Mouse (Mus musculus): ENCODE measurements around the gene Rere.
"Not testable (repeated sequence)": the region's sequence is repeated elsewhere in the genome, so short reads cannot be mapped to it uniquely, and the experiment has no call there.

The Rere gene

GRCm38 (mm10) chr4:150283993-150284392, 2.5 kb downstream of the Rere start:
- DNase-seq (ENCODE audit: low spot score) = peak; percentile 36

- no peak for DNase-seq (ENCODE audit: low spot score)
Measured at GRCm38 (mm10) chr4:150286980-150287379, 5.5 kb downstream of the Rere start.

DNA sequence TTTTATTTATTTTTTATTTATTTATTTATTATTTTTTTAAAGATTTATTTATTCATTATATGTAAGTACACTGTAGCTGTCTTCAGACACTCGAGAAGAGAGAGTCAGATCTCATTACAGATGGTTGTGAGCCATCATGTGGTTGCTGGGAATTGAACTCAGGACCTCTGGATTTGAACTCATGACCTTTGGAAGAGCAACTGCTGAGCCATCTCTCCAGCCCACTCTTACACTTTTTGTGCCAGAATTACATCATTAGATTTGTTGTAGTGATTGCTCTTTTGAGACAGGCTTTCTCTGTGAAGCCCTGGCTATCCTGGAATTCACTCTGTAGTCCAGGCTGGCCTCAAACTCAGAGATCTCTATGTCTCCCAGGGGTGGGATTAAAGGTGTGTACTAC, 6.0 kb downstream of the Rere start:
- not testable (repeated sequence) for DNase-seq (ENCODE audit: low spot score)

DNA sequence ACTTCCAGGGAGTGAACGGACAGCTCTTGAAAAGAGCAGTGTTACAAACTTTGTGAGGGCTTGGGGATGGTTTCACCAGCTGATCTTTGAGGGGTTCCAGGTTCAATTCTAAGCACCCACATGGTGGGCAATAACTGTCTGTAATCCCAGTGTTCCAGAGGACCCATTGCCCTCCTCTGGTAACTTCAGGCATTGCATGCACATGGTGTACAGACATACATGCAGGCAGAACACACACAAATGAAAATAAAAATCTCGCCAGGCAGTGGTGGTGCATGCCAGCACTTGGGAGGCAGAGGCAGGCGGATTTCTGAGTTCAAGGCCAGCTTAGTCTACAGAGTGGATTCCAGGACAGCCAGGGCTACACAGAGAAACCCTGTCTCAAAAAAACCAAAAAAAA, 10.5 kb downstream of the Rere start:
- DNase-seq (ENCODE audit: low spot score) = no peak

DNA sequence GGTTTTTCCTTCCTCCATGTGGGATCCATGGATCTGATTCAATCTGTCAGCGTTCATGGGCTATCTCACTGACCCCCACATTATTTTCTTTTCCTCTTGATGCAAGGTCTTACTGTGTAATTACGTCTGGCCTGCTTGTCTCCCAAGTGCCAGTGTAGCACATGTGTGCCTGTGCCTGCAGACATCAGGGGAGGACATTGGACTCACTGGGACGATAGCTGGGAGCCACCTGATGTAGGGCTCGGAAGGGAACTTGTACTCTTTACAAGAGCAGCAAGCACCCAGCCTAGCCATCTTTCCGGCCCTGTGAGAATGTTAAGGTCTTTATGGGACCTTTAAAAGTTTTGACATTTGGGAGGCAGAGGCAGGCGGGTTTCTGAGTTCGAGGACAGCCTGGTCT, 13.4 kb downstream of the Rere start:
- DNase-seq (ENCODE audit: low spot score) = no peak

- DNase-seq (ENCODE audit: low spot score) = no peak
Measured at GRCm38 (mm10) chr4:150295966-150296365, 14.5 kb downstream of the Rere start.

DNA sequence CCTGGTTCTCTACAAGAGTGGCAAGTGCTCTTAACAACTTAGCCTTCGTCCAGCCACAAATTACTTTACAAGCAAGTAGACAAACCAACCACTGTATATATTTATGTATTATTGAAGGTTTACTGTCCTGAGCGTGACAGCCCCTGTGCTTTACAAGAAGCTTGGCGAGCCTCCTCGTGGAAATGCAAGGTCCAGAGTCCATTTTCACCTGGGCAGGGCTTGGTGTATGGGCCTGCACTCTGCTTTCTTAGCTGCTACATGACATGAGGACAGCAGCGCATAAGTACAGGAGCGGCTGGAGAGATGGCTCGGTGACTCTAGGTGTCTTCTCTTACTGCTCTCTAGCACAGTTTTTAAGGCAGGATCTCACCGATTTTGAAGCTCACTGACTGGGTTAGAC, 21.3 kb downstream of the Rere start:
- DNase-seq (ENCODE audit: low spot score) = no peak

DNA sequence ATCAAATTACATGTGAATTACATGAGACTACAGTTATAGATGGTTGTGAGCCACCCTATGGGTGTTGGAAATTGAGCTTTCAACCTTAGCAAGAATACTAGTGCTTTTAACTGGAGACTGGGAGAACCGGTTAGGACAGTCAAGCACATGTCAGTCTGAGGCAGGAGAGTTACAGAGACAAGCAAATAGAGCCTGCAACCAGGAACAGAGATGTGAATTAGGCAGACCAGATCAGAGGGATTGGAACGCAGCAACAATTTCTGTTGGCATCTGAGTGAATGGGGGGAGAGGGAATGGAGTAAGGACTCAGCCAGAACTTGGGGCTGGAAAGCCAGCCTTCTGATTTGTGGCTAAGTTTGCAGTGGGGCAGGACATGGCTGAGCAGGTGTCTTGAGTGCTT, 25.3 kb downstream of the Rere start:
- DNase-seq (ENCODE audit: low spot score) = peak; percentile 15

DNA sequence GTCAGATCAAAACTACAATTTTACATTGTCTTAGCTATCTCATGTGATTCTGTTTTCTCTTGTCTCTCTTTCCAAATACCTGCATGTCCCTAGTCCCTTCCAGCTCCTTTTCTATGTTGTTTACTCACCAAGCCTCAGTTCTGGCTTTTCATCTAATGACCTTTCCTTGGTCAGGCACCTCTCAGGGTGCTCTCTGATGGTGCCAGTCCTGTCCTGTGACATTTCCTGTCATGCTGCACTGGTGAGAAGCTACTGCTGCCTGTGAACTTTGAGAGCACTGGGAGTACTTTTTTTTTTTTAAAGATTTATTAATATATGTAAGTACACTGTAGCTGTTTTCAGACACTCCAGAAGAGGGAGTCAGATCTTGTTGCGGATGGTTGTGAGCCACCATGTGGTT, 25.8 kb downstream of the Rere start:
- DNase-seq (ENCODE audit: low spot score) = no peak

GRCm38 (mm10) chr4:150311431-150311830, 30.0 kb downstream of the Rere start:
- peak; percentile 19 for DNase-seq (ENCODE audit: low spot score)

DNA sequence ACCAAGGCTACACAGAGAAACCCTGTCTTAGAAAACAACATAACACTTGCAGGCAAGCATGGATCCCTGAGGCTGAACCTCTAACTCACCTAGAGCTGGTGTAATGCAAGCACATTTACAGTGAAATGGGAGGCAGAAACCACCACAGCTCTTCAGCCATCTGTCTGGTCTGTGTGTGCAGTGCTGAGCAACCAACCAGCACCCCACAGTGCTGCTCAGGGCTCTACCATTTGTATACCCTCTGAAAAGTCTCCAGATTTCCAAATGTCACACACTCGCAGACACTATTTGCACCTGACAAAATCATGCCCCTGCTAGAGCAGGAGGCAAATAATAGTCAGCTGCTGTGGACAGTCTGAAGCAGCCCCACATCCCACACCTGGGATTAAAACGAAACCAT, 31.2 kb downstream of the Rere start:
- no peak for DNase-seq (ENCODE audit: low spot score)

DNA sequence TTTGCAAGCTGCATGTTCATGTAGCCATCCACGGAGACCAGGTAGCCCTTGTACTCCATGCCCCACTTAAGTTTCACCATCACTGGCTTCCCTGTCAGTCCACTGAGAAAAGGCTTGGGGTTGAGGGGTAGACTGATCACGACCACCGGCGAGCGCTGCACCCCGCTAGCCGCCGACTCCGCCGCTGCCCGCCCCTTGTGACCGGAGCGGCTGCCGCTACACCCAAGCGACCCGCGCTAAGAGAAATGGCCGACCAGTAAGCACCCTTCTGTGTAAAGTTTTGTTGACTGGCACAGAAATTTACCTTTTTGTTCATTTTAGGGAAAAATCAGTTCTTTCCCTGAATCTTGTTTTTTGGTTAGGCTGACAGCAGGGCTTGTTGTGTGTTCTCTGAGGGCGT, 33.9 kb downstream of the Rere start:
- no peak for DNase-seq (ENCODE audit: low spot score)

DNA sequence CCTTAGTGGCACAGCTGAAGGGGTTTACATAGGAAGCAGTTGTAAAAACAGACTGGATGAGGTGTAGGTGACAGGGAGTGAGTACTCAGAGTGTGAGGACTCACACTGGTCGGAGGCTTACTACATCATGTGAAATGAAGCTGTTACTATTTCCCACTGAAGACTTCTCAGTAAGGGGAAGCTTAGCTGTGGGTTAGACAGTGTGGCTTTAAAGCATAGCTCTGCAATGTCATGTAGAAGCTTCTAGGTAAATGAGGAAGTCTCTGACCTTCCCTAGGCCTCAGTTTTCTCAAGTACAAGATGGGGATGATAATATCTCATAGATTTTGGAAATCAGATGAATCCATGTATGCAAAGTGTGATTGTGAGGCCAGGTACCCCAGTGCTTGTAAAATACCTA, 35.1 kb downstream of the Rere start:
- no peak for DNase-seq (ENCODE audit: low spot score)

DNA sequence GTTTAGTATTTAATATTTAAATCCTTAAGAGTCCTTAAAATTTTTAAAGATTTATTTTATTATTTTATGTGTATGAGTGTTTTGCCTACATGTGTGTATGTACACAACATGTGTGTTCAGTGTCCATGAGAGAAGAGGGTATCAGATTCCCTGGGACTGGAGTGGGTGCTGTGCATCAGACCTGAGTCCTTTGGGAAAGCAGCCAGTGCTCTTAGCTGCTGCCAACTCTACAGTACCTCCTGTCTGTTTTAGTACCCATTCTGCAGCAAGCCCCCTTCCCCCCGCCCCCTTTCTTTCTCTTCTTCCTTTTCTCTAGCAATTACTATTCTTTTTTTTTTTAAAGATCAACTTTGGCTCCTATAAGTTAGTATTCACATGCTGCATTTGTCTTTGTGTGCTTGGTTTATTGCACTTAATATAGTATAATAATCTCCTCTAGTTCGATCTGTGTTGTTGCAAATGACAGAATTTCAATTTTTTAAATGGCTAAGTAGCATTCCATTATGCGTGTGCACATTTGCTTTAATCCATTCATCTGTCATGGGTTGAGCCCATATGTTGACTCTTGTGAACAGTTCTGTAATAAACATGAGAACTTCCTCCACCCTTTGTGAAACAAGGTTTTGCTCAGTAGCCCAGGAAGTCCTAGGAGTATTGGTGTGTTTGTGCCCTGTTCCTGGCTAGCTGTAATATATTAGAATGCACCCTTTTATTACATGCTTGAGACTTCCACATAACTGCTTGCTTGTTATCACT, 43.8 kb downstream of the Rere start:
- no peak for DNase-seq (ENCODE audit: low spot score)

- DNase-seq (ENCODE audit: low spot score) = no peak
Measured at GRCm38 (mm10) chr4:150326005-150326404, 44.6 kb downstream of the Rere start.

- DNase-seq (ENCODE audit: low spot score) = no peak
Measured at GRCm38 (mm10) chr4:150327476-150327875, 46.0 kb downstream of the Rere start.

DNA sequence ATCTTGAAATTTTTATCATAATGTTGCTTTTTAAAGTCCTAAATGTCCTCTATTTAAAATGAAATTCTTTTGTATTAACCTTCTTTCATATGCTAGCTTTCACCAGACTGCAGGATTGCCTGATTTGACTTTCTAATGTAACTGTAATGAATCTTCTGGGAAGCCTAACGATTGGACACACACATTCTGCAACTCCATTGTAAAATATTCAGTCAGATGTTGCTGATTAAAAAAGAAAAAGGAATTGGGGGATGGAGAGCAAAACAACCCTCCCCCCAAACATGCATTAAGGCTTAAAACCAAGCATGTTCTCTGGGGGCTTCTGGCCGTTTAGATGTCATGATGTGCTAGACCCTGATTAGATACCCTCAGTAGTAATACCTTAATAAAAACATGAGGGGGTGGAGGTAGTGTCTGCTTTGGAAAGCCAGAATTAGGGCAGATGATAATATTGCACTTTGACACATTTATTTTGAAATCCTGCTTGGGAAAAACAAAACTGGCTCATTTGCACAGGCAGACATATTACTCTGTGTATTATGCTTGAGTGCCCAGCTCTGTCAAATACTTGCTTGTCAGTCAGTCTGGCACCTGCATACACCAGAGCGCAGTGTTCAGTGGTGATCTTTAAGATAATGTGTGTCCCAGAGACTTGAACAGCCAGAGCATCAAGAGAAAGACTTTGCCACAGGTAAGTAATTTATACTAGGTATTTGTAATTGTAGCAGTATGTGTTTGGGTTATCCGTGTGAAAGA, 52.7 kb downstream of the Rere start:
- DNase-seq (ENCODE audit: low spot score) = no peak

GRCm38 (mm10) chr4:150337260-150337659, 55.8 kb downstream of the Rere start:
- DNase-seq (ENCODE audit: low spot score) = no peak

DNA sequence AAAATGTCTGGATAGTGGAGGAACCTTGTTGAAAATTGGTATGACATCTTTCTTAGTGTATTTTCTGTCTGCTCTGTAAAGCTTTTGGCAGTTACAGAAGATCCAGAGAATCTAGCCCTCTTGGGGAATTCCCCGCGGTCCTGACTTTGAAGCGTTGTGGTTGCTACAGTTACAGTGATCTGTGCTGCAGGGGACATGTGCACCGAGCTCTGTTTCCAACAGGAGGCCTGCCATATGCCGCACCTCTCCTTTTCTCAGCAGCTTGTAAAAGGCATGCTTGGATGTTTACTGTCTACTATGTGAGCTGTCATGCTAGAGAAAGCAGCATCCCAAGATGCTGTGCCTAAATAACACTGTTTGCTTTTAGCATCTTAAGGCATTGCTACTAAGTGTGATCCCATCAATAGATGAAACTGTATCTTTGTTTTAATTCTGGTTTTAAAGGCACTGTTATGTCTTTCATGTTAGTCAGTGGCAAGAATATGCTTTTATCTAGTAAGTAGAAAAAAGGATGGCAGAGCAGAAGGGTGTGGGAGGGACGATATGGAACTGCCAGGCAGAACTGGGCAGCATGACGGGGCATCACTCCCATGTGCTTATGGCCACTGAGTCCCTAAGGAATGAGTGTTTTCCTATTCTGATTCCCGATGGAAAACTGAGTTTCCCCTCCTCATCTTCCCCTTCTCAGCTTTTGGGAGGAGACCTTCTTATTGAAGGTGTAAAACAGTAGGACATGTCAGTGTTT, 57.6 kb downstream of the Rere start:
- DNase-seq (ENCODE audit: low spot score) = no peak

DNA sequence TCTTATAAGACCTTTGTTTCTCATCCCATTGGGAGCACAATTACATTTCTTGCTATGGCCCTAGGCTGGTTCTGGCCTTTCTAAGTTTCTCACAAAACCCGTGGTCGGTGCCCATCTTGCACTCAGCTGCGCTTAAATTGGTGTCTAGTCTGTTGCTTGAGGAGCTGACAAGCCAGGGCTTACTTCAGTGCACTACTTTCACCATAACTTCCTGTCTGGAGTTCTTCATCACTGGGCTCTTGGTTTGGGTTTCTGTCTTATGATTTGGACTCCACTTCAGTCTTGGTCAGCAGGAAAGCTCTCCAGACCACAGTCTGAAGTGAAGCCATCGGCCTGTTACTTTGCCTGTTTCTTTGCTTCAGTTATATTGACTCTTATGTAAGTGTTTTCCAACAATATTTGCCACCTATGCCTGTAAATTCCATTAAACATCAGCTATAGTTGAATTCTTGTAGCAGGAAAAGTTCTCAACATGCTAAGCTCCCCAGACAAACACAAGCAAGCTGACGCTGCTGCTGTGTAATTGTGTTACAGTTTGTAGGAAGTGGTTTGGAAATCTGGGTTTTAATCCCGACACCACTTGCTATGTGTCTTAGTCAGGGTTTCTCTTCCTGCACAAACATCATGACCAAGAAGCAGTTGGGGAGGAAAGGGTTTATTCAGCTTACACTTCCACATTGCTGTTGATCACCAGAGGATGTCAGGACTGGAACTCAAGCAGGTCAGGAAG, 59.5 kb downstream of the Rere start:
- DNase-seq (ENCODE audit: low spot score) = no peak

- DNase-seq (ENCODE audit: low spot score) = no peak
Measured at GRCm38 (mm10) chr4:150344526-150344925, 63.1 kb downstream of the Rere start.

- DNase-seq (ENCODE audit: low spot score) = no peak
Measured at GRCm38 (mm10) chr4:150346651-150347386, 65.4 kb downstream of the Rere start.
